Mouse (Mus musculus) c-Kit-negative CD71-positive TER-119-positive erythroid progenitor cells, embryonic 14.5 days (primary cell): ENCODE measurements around the gene Arhgap21.
A peak's percentile ranks its signal among the peaks of the same experiment; 100 is the strongest.

Experiments
- DNase-seq: peaks from one replicate; pipeline ENCODE4 v3.0.0-alpha.2; 2013; ENCODE audit warnings: low read depth, low spot score

The Arhgap21 gene

DNA sequence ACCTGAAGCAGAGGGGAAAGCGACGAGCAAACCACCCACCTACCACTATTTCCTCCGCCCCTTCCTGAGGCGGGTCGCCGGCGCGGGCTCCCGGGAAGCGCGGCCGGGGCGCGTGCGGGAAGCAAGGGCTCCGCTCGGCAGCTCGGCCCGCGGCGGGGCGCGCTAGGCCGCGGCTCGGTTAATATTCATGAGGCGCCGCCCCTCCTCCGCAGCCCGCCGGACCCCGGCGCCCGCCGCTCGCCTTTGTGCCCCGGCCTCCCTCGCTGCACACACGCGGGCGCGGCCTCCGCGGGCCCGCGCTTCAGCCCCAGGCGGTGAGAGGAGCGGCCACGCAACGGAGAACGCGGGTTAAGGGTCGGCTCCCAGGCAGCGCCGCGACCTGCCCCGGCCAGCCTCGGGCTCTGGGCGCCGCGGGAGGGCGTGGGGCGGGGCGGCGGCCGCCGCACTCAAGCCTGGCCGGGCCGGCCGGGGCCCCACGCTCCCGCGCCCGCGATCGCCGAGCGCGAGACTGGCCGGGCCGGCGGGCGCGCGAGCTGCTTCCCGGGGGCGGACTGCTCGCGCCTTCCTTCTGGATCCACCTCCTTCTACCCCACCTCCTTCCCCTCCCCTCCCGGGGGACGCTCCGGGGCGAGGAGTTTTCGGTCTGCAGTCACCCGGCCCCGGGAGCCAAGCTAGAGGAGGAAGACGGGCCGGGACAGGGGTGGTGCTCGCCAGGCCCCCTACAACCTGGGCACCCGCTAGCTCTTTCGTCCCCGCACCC, at the start of gene Arhgap21:
Gene Arhgap21, minus strand, starts transcription at position 441 of the 760 bp plus-strand sequence.
- no peak for DNase-seq

DNA sequence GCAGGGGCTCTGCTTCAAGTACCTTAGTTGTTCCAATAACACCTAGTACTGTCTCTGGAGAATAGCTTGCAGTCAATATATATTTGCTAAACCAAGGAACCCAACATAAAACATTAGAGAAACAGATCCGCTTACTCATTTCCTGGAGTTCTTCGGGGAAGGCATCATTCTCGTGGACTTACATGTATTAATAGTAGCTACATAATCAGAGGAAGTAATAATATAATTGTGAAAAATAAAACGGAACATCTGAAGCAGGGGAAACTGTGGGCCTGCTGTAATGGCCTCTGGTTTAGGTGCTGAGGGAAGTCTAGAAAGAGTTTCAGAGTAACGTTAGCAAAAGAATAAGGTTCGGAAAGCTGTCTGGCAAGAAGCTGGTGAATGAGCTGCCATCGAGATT, 47.9 kb upstream of the Arhgap21 start:
- DNase-seq: no peak

DNA sequence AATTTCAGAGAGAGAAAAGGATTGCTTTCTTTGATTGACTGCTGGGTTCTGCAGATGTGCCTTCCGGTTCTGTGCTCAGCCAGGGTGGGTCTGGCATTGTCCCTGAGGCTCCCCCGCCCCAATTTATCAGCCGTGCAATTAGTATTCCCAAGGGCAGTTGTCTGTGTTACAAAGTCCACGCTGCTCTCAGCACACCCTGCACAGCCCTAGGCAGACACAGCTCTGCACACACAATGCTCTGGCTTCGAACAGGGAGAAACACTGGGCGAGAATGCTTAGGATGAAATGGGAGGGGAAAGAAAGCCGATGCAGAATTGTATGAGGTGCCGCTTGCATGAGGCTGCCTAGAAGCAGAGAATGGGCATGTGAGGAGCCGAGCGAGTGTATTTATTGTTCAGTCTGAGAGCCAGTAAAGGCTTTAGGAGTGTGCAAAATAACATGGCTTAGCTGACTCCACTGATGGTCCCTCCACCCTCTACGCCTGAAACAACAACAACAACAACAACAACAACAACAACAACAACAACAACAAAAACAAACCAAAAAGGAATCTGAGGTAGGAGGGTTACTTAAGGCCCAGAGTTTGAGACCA, 42.2 kb upstream of the Arhgap21 start:
- no peak for DNase-seq

DNA sequence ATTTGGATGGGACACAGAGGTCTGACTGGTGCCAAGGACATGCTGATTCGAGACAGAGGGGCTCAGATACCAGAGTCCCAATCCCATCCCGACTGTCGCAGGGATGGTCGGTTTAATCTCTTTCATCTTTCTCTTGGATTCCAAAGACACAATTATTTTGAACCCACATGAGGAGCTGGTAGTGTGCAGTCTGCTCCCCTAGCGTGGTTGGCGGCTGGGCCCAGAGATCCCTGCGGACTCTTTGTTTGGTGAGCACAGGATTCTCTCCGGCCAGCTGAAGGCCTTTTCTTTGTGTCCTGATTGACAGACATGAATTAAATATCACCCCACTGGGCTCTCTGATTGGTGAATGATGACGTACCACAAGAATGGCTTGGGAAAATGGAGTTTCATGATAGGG, 41.5 kb upstream of the Arhgap21 start:
- DNase-seq: no peak

DNA sequence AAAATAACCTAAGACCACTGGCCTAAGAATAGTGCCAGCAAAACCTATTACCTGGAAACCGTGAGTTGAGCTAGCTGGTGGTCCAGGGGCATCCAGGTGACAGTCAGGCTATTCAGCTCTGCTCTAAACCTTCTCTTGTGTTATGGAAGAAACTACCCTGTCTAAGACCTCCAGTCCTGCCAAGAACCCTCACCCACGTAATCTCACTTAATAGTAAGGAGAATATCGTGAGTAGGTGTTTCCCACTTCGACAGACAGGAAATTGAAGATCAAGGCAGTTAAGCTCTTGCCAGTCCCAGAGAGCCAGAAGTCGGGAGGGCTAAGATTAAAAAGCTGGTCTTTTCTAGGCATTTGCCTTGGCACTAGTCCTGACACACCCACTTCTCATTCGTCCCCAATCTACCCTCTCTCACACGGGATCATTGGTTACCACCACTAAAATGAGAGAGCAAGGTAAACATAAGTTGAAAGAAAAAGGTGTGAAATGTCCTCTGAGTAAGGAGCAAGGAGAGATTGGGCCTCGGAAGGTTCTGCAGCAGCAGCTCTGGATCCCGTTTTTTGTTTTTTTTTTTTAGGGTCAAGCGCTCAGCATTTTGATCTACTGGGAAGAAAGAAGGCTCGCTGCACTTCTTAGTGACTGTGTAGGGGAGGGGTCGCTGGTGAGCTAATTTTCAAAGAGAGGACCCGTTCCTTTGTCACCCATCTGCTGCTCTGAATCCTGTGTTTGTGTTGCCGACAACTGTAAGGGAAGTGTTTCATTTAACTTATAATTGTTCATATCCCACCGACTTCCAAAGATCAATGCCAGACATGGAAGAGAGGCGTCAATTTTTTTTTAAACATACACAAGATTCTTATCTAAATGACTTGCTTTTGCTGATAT, 40.8 kb upstream of the Arhgap21 start:
- DNase-seq: no peak

DNA sequence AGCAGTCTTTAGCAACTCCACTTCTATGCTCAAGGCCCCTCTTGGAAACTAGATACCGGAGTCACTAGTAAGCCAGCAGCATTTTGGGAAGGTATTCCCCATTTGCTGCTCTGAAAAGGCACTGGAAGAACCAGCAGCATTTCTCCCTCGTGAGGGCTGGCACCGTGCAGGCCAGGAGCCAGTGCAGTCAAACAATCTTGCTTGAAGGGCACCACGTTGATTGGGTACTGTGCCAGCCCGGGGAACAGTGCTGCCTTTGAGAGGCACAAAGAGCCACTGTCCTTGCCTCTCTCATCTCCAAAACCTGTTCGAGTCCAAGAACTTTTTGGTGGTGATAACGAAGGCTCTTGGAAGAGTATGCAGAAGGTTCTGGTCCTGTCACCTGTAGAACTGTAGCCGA, 33.9 kb upstream of the Arhgap21 start:
- DNase-seq: no peak

GRCm38 (mm10) chr2:21001156-21001555, 32.5 kb upstream of the Arhgap21 start:
- no peak for DNase-seq

- no peak for DNase-seq
These were observed 26.9 kb upstream of the Arhgap21 start for GRCm38 (mm10) chr2:20995547-20995946.

DNA sequence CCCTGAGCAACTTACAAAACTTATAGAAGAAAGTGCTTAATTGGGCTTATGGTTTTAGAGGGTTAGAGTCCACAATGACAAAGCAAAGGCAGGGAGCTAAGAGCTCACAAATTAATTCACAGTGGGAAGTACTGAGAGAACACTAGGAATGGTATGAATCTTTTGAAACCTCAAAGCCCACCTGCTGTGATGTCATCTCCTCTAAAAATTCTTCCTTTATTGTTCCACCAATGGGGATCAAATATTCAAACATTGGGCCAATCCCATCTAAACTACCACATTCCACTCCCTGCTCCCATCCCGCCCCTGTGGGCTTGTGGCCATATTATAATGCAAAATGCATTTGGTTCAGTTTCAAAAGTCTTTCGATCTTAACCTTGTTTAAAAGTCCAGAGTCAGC, 22.8 kb upstream of the Arhgap21 start:
- DNase-seq: no peak

DNA sequence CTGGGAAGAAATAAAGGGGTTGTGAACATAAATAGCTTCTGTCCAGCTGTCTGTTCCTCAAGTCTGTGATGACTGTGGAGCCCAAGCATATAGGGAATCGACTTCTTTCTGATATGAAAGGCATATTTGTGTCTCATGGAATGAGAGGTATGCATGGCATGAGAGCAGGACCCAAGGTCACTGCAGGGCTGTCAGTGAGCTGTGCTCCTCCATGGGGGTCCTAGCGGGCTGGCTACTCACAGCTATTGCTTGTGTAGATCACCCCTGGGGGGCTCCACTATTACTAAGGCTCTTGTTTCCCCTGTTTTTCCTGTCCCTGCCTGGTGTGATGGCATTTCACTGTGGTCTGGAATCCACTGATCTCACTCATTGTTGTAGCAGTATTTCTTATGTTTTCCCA, 22.2 kb upstream of the Arhgap21 start:
- DNase-seq: no peak

GRCm38 (mm10) chr2:20990056-20990455, 21.4 kb upstream of the Arhgap21 start:
- DNase-seq: no peak

DNA sequence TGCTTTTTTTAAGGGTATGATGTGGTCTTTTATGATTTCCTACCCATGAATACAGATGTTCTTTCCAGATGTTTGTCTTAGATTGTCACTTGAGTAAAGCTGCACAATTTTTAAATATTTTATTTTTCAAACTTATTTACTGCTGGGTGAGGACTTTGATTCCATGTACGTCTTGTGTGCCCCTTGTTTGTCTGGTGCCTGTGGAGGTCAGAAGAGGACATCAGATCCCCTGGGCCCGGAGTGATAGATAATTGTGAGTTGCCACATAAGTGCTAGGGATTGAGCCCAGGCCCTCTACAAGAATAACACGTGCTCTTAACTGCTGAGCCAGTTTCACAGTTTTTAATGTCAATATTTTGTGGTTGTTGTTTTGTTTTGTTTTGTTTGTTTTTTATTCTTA, 19.1 kb upstream of the Arhgap21 start:
- DNase-seq: no peak

DNA sequence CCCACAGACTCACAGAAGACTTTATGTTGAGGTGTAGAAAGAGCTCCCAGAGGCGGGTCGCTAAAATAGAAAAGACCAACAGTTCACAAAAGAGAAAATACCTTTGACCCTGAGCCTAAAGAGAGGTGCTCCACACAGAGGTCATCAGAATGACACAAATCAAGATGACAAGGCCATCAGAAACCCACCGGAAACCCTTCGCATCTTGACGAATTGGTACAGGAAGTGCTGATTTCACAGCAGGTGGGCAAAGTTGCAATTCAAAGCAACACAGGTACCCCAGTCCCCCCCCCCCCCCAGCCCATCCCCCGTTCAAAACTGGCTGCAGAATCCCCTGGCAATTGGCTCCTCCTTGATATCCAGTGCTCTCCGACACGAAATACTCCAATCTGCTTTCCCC, 10.0 kb upstream of the Arhgap21 start:
- DNase-seq: no peak

DNA sequence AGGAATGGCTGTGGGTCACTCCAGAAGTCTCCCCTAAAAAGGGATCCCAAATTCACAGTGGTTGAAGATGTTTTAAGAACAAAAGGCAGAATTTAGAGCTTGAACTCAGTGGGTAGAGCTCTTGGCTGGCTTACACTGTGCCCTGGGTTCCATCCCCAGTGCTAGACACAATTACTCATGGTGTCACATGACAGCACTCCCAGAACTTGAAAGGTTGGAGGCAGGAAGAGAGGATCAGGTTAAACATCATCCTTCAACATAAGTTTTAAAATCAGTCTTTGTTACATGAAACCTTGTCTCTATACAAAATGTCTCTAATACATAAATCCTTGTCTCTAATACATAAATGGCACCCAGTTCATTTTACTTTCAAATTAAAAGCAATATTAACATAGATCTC, 8.4 kb upstream of the Arhgap21 start:
- DNase-seq: no peak

DNA sequence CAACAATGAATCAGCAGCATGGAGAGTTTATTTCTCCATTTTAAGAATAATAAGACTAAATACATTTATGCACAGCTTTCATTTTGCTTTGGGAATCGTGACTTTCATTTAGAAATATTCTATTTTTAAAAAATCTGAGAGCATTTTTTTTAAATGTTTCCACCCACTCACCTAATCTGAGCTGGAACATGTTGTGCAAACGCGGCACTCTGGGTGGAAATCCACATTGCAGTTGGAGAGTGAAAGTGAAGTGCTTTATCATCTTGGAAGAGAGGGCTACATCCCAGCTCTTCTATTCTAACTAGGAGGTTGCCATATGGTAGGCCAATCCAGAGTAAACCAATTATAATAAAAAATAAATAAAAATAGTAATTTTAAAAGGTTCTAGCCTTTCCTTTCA, 4.8 kb upstream of the Arhgap21 start:
- DNase-seq: no peak

GRCm38 (mm10) chr2:20972180-20972579, 3.5 kb upstream of the Arhgap21 start:
- DNase-seq: no peak

GRCm38 (mm10) chr2:20971628-20972027, 2.9 kb upstream of the Arhgap21 start:
- DNase-seq: no peak

DNA sequence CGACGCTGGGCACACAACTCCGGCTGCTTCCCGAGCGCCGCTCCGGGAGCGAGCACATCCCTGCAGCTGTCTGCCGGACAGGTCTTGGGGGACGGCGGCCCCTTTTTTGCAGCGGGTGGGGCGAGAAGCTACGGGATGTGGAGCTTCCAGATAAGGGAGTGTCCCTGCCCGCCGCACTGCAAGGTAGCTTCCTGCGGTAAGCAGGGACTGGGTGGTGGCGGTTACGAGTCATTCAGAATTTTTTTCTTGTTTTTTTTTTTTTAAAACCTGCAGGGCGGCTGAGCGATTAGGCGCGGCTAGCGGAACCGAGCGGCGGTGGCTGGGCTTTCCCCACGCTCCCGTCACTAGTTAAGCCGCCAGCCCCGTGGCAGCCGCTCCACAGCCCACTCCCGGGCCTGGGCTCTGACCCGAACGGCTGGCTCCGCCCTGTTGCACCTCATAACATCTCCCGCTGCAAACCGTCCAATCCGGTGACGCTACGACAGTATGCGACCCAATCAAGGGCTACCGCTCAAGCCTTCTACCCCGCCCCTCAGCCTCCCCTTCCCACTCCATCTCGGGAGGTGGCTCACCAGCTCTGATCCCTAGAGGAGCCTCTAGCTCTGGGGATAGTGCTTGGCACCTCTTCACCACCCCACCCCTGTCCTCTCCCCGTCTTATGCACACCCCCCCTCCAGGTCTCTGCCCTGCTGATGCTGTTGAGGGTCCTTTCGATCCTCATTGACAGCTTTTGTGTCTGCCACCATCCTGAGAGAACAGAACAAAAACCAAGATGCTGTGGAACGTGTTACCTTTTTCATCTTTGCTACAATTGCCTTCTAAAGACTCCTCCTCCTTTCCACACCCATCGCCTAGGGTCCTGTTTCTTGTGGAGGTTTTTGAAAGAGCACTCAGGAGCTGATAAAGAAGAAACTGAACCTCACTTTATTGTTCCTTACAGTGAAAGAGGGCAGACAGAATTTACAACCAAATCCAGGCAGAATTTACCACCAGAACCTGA, 820 bp upstream of the Arhgap21 start:
- peak; percentile 92 for DNase-seq

- no peak for DNase-seq
These were observed 882 bp downstream of the Arhgap21 start for GRCm38 (mm10) chr2:20967646-20968351.

- no peak for DNase-seq
These were observed 1.5 kb downstream of the Arhgap21 start for GRCm38 (mm10) chr2:20967101-20967645.
